Mouse (Mus musculus): ENCODE measurements around the gene Htr5a.

Gene Htr5a

GRCm38 (mm10) chr5:27881261-27881660, 39.3 kb downstream of the Htr5a start:
- DNase-seq (ENCODE audit: inconsistent ontology term): no peak

GRCm38 (mm10) chr5:27888080-27888479, 46.1 kb downstream of the Htr5a start:
- no peak for DNase-seq (ENCODE audit: inconsistent ontology term)

GRCm38 (mm10) chr5:27895961-27896360, 54.0 kb downstream of the Htr5a start:
- no peak for DNase-seq (ENCODE audit: inconsistent ontology term)

GRCm38 (mm10) chr5:27899756-27900155, 57.8 kb downstream of the Htr5a start:
- DNase-seq (ENCODE audit: inconsistent ontology term): no peak

GRCm38 (mm10) chr5:27900186-27900585, 58.2 kb downstream of the Htr5a start:
- DNase-seq (ENCODE audit: inconsistent ontology term): no peak

All from Muller cell, postnatal 12 days (primary cell).